Mouse (Mus musculus) liver, embryonic 11.5 days (tissue): ENCODE measurements around the gene Ppp3ca. TPM values are rescaled to one million over a fixed set of nuclear protein-coding genes. Genes with fewer than 3 reads are reported as not detected.

Experiments used
- ATAC-seq: fragments of 200-750 bp; cut with Nextera tagmentation; replicated peaks from 2 replicates; pipeline ENCODE4 v1.8.0; 2017; ENCODE audit warnings: moderate number of reproducible peaks, mild to moderate bottlenecking, moderate TSS enrichment, moderate library complexity; ENCODE audit not compliant: low FRiP score
- DNase-seq: peaks from one replicate; pipeline ENCODE4 v3.0.0-alpha.2; 2017; ENCODE audit warnings: low spot score
- H3K27ac ChIP-seq: fragments of 300-500 bp; sonication (generic); 2 replicates; pipeline ENCODE4 v1.5.1; 2014; ENCODE audit warnings: mild to moderate bottlenecking, low read depth, low read length, control low read depth
- H3K27me3 ChIP-seq: fragments of 300-500 bp; sonication (generic); replicated peaks from 2 replicates; pipeline ENCODE4 v1.6.1; 2014; ENCODE audit warnings: low read length, mixed read lengths; ENCODE audit not compliant: control insufficient read depth, insufficient read depth
- H3K36me3 ChIP-seq: fragments of 300-500 bp; sonication (generic); 2 replicates; pipeline ENCODE4 v1.6.1; 2014; ENCODE audit warnings: mild to moderate bottlenecking, low read length, moderate library complexity, mixed read lengths; ENCODE audit not compliant: control insufficient read depth, insufficient read depth
- H3K4me1 ChIP-seq: fragments of 300-500 bp; sonication (generic); replicated peaks from 2 replicates; pipeline ENCODE4 v1.6.1; 2014; ENCODE audit warnings: low read length, mixed read lengths; ENCODE audit not compliant: control insufficient read depth, insufficient read depth
- H3K4me2 ChIP-seq: fragments of 300-500 bp; sonication (generic); 2 replicates; pipeline ENCODE4 v1.6.1; 2014; ENCODE audit warnings: mild to moderate bottlenecking, control low read depth, moderate library complexity
- H3K4me3 ChIP-seq: fragments of 300-500 bp; sonication (generic); 2 replicates; pipeline ENCODE4 v1.5.1; 2014; ENCODE audit warnings: low read depth, low read length, control low read depth
- H3K9ac ChIP-seq: fragments of 300-500 bp; sonication (generic); 2 replicates; pipeline ENCODE4 v1.6.1; 2014; ENCODE audit warnings: low read depth, low read length, control low read depth
- H3K9me3 ChIP-seq: fragments of 300-500 bp; sonication (generic); 2 replicates; pipeline ENCODE4 v1.6.1; 2016; ENCODE audit warnings: low read length, inconsistent platforms, mixed read lengths; ENCODE audit not compliant: control insufficient read depth
- WGBS: fragments of 180-500 bp; shearing (Covaris S2); extraction: QIAGEN DNeasy Blood & Tissue Kit; methylation state at CpG from one replicate; pipeline ENCODE4 v1.1.7; 2014; 5-methylcytosine and 5-hydroxymethylcytosine counted together
- polyA plus RNA-seq: library from polyadenylated mRNA; unstranded; fragments of >200 nt; fragmentation: Nextera tagmentation; extraction: Ambion mirVana; gene quantifications from 2 replicates; pipeline ENCODE4 v1.2.1, GENCODE M21; 2014

Gene Ppp3ca
- 28.7 and 30.7 TPM in 2 replicates for polyA plus RNA-seq

GRCm38 (mm10) chr3:136670110-136670359, at the start of gene Ppp3ca:
Ppp3ca (plus strand) TSS chr3:136670124.
- 2% methylated on average over 34 of the region's 43 CpGs for WGBS
- Histone ChIP-seq H3K9ac (peak within 1 kb of the TSS; percentile 86), H3K9me3 (no peaks in the 10 kb centered on the region), H3K36me3 (no peaks in the 10 kb centered on the region), H3K27me3 (no peaks in the 10 kb centered on the region), H3K4me1 (peaks cover 7% of the 10 kb centered on the region), H3K4me2 (peak within 1 kb of the TSS; percentile 82), H3K4me3 (peak within 1 kb of the TSS; percentile 88), H3K27ac (peak within 1 kb of the TSS; percentile 89)
- DNase-seq = no peak
- no peak; the same call in 1 of the 2 replicates for ATAC-seq

GRCm38 (mm10) chr3:136640544-136641230, 29.2 kb upstream of the Ppp3ca start:
- no peaks in the 10 kb centered on the region for H3K27me3 ChIP-seq
- no peaks in the 10 kb centered on the region for H3K36me3 ChIP-seq
- no peak for DNase-seq
- no peak overlapping the region for H3K4me2 ChIP-seq
- no peak overlapping the region for H3K4me3 ChIP-seq
- H3K9me3 ChIP-seq = no peaks in the 10 kb centered on the region
- no peak for ATAC-seq
- no peak overlapping the region for H3K9ac ChIP-seq
- no peak overlapping the region for H3K27ac ChIP-seq
- H3K4me1 ChIP-seq = no peaks in the 10 kb centered on the region
- WGBS = 69% methylated on average over 5 of the region's 5 CpGs

- ATAC-seq = no peak
- no peaks in the 10 kb centered on the region for H3K4me1 ChIP-seq
- no peak overlapping the region for H3K4me3 ChIP-seq
- H3K4me2 ChIP-seq = no peak overlapping the region
- H3K27ac ChIP-seq = no peak overlapping the region
- H3K27me3 ChIP-seq = no peaks in the 10 kb centered on the region
- no peak for DNase-seq
- 67% methylated on average over 4 of the region's 4 CpGs for WGBS
- H3K36me3 ChIP-seq = no peaks in the 10 kb centered on the region
- H3K9me3 ChIP-seq = no peaks in the 10 kb centered on the region
- H3K9ac ChIP-seq = no peak overlapping the region
Observed at GRCm38 (mm10) chr3:136650966-136651365, 19.0 kb upstream of the Ppp3ca start.

- no peak overlapping the region for H3K4me3 ChIP-seq
- no peak overlapping the region for H3K27ac ChIP-seq
- 52% methylated on average over 6 of the region's 6 CpGs for WGBS
- ATAC-seq (no peak), DNase-seq (no peak)
- no peak overlapping the region for H3K4me2 ChIP-seq
- H3K9ac ChIP-seq = no peak overlapping the region
- H3K9me3 ChIP-seq = no peaks in the 10 kb centered on the region
- no peaks in the 10 kb centered on the region for H3K36me3 ChIP-seq
- H3K27me3 ChIP-seq = no peaks in the 10 kb centered on the region
- no peaks in the 10 kb centered on the region for H3K4me1 ChIP-seq
Observed at GRCm38 (mm10) chr3:136651496-136651895, 18.4 kb upstream of the Ppp3ca start.

GRCm38 (mm10) chr3:136656460-136657035, 13.4 kb upstream of the Ppp3ca start:
- DNase-seq (no peak), ATAC-seq (no peak)
- Histone ChIP-seq H3K27ac (no peak overlapping the region), H3K4me3 (no peak overlapping the region), H3K27me3 (no peaks in the 10 kb centered on the region), H3K36me3 (no peaks in the 10 kb centered on the region), H3K9me3 (no peaks in the 10 kb centered on the region), H3K4me1 (no peaks in the 10 kb centered on the region; the same call in 1 of the 2 replicates), H3K4me2 (no peak overlapping the region), H3K9ac (no peak overlapping the region)
- WGBS = 67% methylated on average over 3 of the region's 3 CpGs

- Histone ChIP-seq H3K4me3 (no peak overlapping the region), H3K9me3 (no peaks in the 10 kb centered on the region), H3K9ac (no peak overlapping the region), H3K4me2 (no peak overlapping the region), H3K27me3 (no peaks in the 10 kb centered on the region), H3K4me1 (no peaks in the 10 kb centered on the region; the same call in 1 of the 2 replicates), H3K36me3 (no peaks in the 10 kb centered on the region), H3K27ac (no peak overlapping the region)
- WGBS = 79% methylated on average over 2 of the region's 2 CpGs
- DNase-seq (no peak), ATAC-seq (peak; percentile 81)
Observed at GRCm38 (mm10) chr3:136658681-136659080, 11.2 kb upstream of the Ppp3ca start.

- no peak overlapping the region for H3K27ac ChIP-seq
- no peak overlapping the region for H3K9ac ChIP-seq
- 83% methylated on average over 1 of the region's 1 CpGs for WGBS
- no peaks in the 10 kb centered on the region for H3K36me3 ChIP-seq
- no peaks in the 10 kb centered on the region for H3K27me3 ChIP-seq
- no peak for DNase-seq
- no peaks in the 10 kb centered on the region for H3K9me3 ChIP-seq
- H3K4me3 ChIP-seq = no peak overlapping the region
- no peaks in the 10 kb centered on the region for H3K4me1 ChIP-seq
- no peak for ATAC-seq
- no peak overlapping the region for H3K4me2 ChIP-seq
Observed at GRCm38 (mm10) chr3:136665119-136665518, 4.8 kb upstream of the Ppp3ca start.

GRCm38 (mm10) chr3:136668072-136668471, 1.9 kb upstream of the Ppp3ca start:
- H3K27me3 ChIP-seq = no peaks in the 10 kb centered on the region
- no peaks in the 10 kb centered on the region for H3K9me3 ChIP-seq
- WGBS = 59% methylated on average over 2 of the region's 2 CpGs
- H3K9ac ChIP-seq = no peak overlapping the region
- ATAC-seq = no peak
- no peak for DNase-seq
- H3K4me3 ChIP-seq = no peak overlapping the region
- peaks cover 7% of the 10 kb centered on the region for H3K4me1 ChIP-seq
- no peaks in the 10 kb centered on the region for H3K36me3 ChIP-seq
- no peak overlapping the region for H3K4me2 ChIP-seq
- no peak overlapping the region for H3K27ac ChIP-seq
